Mouse (Mus musculus): ENCODE data around the gene Omp.

Gene Omp

GRCm38 (mm10) chr7:98142247-98142646 is 3.1 kb downstream of the Omp start:
- DNase-seq (ENCODE audit: low spot score) = no peak

- no peak for DNase-seq (ENCODE audit: low spot score)
These were observed 4.1 kb downstream of the Omp start for GRCm38 (mm10) chr7:98141206-98141605.

- DNase-seq (ENCODE audit: low spot score) = no peak
These were observed 4.7 kb downstream of the Omp start for GRCm38 (mm10) chr7:98140597-98140996.

- no peak for DNase-seq (ENCODE audit: low spot score)
These were observed 6.1 kb downstream of the Omp start for GRCm38 (mm10) chr7:98139216-98139615.

- DNase-seq (ENCODE audit: low spot score) = no peak
These were observed 7.3 kb downstream of the Omp start for GRCm38 (mm10) chr7:98137995-98138394.

- no peak for DNase-seq (ENCODE audit: low spot score)
These were observed 7.7 kb downstream of the Omp start for GRCm38 (mm10) chr7:98137583-98137982.

GRCm38 (mm10) chr7:98131751-98132150 is 13.6 kb downstream of the Omp start:
- no peak for DNase-seq (ENCODE audit: low spot score)

- DNase-seq (ENCODE audit: low spot score) = peak; percentile 44
These were observed 19.8 kb downstream of the Omp start for GRCm38 (mm10) chr7:98125473-98125872.

- no peak for DNase-seq (ENCODE audit: low spot score)
These were observed 20.6 kb downstream of the Omp start for GRCm38 (mm10) chr7:98124701-98125100.

GRCm38 (mm10) chr7:98121673-98122072 is 23.6 kb downstream of the Omp start:
- DNase-seq (ENCODE audit: low spot score) = no peak

GRCm38 (mm10) chr7:98121241-98121640 is 24.1 kb downstream of the Omp start:
- DNase-seq (ENCODE audit: low spot score) = no peak

- DNase-seq (ENCODE audit: low spot score) = peak; percentile 53
These were observed 25.0 kb downstream of the Omp start for GRCm38 (mm10) chr7:98120325-98120724.

- DNase-seq (ENCODE audit: low spot score) = no peak
These were observed 25.4 kb downstream of the Omp start for GRCm38 (mm10) chr7:98119961-98120232.

- no peak for DNase-seq (ENCODE audit: low spot score)
These were observed 25.9 kb downstream of the Omp start, which contains the start of gene Myo7a for GRCm38 (mm10) chr7:98119179-98119960. Myo7a (minus strand) TSS chr7:98119524.

GRCm38 (mm10) chr7:98117012-98117660 is 28.2 kb downstream of the Omp start:
- no peak for DNase-seq (ENCODE audit: low spot score)

GRCm38 (mm10) chr7:98114656-98115055 is 30.6 kb downstream of the Omp start:
- no peak for DNase-seq (ENCODE audit: low spot score)

- no peak for DNase-seq (ENCODE audit: low spot score)
These were observed 34.1 kb downstream of the Omp start for GRCm38 (mm10) chr7:98111233-98111632.

- DNase-seq (ENCODE audit: low spot score) = no peak
These were observed 35.5 kb downstream of the Omp start for GRCm38 (mm10) chr7:98109771-98110170.

GRCm38 (mm10) chr7:98108636-98109430 is 36.5 kb downstream of the Omp start:
- no peak for DNase-seq (ENCODE audit: low spot score)

- no peak for DNase-seq (ENCODE audit: low spot score)
These were observed 39.0 kb downstream of the Omp start for GRCm38 (mm10) chr7:98106272-98106671.

- no peak for DNase-seq (ENCODE audit: low spot score)
These were observed 40.5 kb downstream of the Omp start for GRCm38 (mm10) chr7:98104481-98105435.

GRCm38 (mm10) chr7:98103942-98104292 is 41.4 kb downstream of the Omp start:
- no peak for DNase-seq (ENCODE audit: low spot score)

All from c-Kit-positive CD71-positive TER-119-positive erythroid progenitor cells, embryonic 14.5 days (primary cell).